Mouse (Mus musculus) spleen, embryonic (tissue): ENCODE measurements around the gene St6gal1.

Source experiments
- CTCF ChIA-PET: fragments of 350-600 bp; sonication (Branson Sonifier 250); formaldehyde crosslinking; loops from one replicate; lab custom pipeline; 2022; lab: Charles Lee

Gene St6gal1

DNA sequence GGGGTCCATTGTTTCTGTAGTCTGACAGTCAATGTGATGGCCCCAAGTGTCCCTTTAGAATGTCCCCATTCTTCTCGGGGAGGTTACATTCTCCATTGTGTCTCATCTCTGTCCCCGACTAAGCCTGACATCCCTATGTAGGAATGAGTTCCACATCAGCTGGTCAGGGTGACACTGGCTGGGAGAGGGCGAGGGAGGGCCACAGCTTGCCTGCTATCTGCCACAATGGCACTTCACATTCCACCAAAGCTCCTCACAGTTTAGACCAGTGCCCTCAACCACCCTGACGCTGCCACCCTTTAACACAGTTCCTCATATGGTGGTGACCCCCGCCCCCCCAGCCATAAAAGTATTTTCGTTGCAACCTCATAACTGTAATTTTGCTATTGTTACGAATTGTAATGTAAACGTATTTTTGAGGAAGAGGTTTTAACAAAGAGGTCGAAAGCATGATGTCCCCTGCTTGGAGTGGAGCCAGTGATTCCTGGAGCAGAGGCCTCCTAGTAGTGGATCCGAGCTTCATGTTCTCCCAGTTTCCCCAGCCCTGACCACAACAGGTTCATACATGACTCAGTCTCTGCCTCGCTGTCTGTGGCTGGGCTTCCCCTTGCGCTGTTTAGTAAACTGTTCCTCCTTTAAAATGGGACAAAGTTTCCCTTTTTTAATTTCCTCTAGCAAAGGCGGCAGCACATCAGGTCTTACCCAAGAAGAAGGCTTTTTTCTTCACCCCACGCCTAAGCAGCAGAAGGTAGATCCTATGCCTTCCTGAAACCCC, 47.4 kb downstream of the St6gal1 start:
- CTCF ChIA-PET, result no interaction called here

DNA sequence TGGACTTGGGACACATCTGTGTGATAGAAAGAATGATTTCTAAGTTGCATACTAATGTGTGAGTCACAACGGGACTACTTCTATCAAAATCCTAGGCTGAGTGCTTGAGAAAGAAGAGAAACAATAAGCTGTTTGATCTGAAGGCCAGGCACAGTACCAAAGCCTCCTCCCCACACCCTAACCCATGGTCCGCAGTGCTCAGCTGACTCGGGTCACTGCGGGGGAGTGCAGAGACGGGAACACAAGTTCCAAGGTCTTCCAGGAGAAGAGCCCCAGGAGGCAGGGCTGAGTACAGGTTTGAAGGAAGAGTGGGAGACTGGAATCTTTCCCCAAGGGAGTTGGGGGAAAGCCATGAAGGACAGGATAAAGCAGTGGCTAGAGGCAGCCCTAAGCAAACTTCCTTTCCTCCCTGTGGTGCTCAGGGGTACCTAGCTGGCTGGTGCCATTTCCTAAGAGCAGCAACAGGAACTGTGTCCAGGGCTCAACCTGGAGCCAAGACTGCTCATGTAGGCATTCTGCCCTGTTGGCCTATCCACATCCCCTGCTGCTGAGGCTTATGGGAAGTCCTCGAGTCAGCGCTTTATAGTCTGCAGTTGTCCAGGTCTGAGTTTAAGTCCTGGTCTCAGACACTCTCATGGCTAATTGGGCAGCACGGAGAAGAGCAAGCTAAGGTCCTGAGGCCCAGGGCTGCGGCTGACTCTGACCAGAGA, 48.1 kb downstream of the St6gal1 start:
- CTCF ChIA-PET, result no interaction called here

DNA sequence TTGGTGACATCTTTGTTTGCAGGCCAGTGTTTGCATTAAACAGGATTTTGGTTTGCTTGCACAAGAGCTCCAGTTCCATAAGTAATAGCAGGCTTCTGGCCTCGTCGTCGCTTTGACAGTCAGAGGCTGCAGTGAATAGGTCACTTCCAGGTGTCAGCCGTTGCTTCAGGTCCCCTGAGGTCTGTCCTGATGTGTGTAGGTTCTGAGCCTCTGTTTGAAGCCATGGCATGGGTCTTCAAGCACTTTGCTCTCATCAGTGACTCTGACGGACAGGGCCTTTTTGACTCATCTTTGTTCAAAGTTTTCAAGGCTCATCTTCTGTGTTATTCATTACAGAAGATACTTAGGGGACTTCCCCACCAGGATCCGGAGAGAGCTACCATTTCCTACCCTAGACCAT, 49.5 kb downstream of the St6gal1 start:
- CTCF ChIA-PET, result interaction anchor here (0.5 kb wide), 1 partner anchor 1829 kb away, joined by 4 read pairs; no protein-coding TSS in a partner anchor

DNA sequence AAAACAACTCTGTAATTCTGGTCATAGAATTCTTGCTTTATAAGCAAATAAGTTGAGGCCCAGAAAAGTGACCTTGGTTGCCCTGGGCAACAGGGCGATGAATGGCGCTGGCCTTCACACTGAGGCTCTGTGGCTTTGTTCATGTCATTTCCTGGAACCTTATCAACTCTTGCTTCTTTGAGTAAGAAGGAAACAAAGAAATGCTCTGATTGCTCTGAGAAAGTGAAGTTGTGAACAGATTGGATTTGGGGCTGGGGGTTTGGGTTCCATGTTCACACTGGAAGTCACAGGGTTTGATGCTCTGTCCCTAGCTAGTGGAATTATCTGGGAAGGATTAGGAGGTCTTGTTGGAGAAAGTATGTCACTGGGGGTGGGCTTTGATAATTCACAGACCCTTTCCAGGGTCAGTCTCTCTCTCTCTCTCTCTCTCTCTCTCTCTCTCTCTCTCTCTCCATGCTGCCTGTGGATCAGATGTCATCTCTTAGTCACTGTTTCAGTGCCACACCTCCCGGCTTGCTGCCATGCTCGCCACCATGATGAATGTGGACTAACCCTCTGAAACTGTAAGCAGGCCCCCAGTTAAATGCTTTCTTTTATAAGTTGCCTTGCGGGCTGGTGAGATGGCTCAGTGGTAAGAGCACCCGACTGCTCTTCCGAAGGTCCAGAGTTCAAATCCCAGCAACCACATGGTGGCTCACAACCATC, 50.2 kb downstream of the St6gal1 start:
- CTCF ChIA-PET, result interaction anchor here (0.5 to 0.6 kb wide), 2 partner anchors 10 to 15 kb away, joined by 3 to 5 read pairs; no protein-coding TSS in a partner anchor

DNA sequence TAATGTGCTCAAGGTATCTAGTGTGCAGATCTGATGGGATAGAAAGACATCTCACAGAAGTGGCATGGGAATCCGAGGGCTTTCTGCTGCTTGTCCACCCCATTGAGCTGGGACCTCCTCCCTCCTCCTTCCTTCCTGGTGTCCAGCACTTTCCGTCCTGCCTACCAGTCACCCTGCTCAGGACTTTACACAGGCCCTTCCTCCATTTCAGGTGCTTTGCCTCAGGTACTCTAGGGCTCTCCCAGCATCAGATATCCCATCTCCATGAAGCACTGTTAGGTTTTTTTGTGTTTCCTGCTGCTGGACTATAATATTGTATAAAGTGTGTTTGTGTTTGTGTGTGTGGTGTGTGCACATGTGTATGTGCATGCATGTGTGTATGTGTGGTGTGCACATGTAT, 51.1 kb downstream of the St6gal1 start:
- CTCF ChIA-PET, result interaction anchor here (0.6 to 0.7 kb wide), 2 partner anchors 9 to 145 kb away, joined by 3 read pairs; no protein-coding TSS in a partner anchor

DNA sequence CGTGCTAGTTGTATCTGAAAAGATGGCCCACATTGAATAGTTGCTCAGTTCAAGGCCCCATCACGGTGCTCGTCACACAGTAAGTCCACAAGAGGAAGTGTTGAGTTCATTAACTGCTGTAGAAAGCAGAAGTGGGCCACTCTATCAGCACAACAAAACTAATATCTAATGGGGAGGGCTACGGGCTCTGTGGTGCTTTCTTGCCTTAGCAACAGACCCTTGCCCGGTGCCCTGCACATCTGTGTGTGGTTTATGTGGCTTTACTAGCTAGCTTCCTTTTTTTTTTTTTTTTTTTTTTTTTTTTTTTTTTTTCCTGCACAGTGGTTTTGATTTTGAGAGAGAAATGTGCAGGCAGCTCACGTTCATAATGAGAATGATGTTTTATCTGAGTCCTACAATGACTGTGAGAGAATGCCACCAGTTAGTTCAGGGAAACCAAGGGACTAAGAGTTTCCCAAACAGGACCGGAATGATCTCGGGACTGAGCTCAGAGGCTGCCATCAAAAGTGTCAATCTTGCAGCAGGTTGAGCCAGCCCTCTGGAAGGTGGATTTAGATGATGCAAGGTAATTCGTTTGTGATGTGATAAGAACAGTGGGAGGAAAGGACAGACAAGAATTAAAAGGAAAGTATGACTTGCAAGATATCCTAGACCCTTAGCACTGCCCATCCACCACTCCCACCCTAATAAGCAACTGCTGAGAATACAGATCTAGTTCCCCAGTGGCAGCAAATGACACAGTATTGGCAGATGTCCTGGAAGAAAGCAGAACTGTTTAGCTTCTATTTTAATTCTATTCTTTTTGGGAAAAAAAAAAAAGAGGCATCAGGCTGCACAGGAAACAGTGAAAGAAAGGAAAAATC, 55.6 kb downstream of the St6gal1 start:
- CTCF ChIA-PET, result interaction anchor here (0.6 to 0.7 kb wide), 5 partner anchors 43 to 173 kb away, joined by 3 to 5 read pairs (median 4); no protein-coding TSS in a partner anchor

DNA sequence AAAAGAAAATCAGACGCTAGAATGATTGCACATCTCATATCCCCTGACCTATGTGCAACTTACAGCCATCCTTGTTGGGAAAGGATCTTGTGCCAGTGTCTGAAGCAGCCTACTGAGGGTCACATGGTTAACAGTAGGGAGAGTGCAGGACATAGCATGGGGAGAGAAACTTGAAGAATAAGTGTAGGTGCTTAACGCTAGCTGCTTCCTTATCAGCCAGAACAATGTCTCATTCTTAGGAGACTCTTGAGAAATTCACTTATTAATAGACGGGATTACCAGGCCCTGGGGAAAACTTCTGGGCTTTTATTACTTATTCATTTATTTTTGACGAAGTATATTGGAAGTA, 56.2 kb downstream of the St6gal1 start:
- CTCF ChIA-PET, result interaction anchor here (0.6 to 1.0 kb wide), 4 partner anchors 14 to 172 kb away, joined by 3 to 4 read pairs (median 3); no protein-coding TSS in a partner anchor

DNA sequence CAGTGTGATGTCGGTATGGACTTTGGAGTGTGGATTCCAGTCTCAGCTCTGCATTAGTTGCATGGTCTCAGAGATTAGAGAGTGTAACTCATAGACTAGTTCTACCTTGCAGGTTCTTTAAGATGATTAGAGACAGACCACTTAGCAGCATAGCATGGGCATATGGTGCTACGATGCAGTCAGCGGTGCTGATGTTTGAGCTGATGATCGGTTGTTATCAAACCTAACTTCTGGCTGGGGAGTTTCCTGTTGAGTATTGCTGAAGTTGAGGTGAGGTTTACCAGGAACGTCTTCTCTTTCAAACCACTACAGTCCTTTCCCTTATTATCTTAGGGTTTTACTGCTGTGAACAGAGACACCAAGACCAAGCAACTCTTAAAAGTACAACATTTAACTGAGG, 57.7 kb downstream of the St6gal1 start:
- CTCF ChIA-PET, result interaction anchor here (0.6 kb wide), 2 partner anchors 15 to 27 kb away, joined by 3 to 9 read pairs; no protein-coding TSS in a partner anchor

DNA sequence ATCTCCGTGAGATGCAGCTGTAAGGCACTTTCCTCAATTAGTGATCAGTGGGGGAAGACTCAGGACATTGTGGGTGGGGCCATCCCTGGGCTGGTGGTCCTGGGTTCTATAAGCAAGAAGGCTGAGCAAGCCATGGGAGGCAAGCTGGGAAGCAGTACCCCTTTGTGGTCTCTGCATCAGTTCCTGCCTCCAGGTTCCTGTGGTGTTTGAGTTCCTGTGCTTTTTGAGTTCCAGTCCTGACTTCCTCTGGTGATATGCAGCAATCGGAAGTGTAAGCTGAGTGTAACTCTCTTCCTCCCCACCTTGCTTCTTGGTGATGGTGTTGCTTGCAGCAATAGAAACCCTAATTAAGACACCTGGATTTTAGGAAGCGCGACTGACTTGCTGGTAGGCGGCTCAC, 58.4 kb downstream of the St6gal1 start:
- CTCF ChIA-PET, result no interaction called here

DNA sequence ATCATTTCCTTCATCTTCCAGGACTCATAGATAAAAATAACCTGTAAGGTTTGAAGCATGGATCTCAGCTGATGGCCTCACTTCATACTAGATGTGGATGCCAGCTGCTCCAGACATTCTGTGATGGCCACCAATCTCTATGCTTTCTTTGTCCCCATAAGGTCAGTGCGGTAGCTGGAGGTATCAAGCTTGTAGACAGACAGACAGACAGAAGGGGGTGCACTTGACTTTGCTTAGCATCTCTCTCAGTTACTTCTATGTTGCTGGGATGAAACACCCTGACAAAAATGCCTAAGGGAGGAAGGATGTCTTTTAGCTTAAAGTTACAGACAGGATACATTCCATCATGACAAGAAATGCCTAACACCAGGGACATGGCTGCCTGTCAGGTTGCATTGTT, 59.1 kb downstream of the St6gal1 start:
- CTCF ChIA-PET, result no interaction called here

DNA sequence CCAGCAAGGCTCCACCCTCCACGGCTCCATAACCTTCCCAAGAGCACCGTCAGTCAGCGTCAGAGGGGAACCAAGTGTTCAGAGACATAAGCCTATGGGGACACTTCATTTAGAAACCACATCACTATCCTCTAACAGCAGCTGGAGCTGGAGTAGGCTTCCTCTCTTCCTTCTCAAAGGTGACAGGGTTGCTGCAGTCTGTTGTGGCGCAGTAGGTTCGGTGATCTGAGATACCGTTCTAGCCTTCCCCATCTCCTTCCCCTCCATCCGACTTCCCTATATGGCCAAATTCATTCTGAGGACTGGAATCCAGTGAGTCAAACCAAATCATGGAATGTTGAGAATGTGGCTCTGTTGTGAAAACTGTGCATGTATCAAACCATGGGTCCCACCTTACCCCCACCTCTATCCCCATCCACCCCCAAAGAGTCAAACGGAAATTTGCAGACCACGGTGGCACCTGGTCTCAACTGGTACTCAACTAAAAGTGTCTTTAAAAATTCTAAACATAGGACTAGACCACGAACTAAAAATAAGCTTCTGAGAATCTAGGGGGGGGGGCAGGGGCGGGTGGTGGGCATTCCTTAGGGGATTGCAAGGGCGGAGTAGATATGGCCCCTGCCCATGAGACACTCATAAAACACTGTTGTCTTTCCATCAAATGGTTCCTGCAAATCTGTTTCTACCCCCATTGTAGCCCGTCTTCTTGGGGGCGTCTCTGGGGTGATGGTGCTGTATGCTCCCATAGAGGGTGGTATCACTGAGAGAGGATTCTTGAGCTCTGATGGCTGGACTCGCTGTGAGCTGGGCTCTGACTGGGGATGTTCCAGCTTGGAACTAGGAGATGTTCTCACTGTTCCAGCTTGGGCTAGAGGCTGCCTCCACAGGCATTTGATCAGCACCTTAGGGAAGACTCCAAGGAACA, 60.2 kb downstream of the St6gal1 start:
- CTCF ChIA-PET, result interaction anchor here (0.6 kb wide), 1 partner anchor 9 kb away, joined by 3 read pairs; no protein-coding TSS in a partner anchor

DNA sequence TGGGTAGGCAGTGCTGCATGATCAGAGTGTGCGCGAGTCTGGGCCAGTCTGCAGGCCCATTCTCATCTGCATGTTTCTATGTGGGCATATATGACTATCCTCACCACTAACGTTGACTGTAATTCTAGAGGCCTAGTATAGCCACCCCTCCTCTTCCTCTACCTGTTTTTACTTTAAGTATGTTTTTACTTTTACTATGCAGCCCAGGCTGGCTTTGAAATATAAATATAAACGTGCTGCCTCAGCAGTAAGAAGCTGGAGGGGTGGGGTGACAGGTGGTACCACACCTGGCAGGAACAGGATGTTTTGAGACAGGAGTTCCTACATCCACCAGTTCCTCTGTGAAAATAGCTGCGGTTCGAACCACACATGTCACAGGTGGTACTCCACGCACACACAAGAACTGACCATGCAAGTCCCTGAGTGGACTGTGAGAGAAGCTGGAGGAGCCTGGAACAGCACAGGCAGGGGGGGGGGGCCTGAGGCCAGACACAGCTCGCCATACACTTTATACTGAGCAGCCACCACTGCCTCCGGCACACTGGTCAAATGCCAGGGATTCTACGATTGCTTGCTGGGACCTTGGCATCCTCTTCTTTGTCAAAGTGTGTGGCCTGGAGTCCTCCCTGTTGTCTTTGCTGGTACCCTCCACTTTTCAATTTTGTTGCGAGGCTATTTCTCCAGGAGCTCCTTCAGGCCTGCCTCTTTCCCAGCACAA, 62.0 kb downstream of the St6gal1 start:
- CTCF ChIA-PET, result no interaction called here

DNA sequence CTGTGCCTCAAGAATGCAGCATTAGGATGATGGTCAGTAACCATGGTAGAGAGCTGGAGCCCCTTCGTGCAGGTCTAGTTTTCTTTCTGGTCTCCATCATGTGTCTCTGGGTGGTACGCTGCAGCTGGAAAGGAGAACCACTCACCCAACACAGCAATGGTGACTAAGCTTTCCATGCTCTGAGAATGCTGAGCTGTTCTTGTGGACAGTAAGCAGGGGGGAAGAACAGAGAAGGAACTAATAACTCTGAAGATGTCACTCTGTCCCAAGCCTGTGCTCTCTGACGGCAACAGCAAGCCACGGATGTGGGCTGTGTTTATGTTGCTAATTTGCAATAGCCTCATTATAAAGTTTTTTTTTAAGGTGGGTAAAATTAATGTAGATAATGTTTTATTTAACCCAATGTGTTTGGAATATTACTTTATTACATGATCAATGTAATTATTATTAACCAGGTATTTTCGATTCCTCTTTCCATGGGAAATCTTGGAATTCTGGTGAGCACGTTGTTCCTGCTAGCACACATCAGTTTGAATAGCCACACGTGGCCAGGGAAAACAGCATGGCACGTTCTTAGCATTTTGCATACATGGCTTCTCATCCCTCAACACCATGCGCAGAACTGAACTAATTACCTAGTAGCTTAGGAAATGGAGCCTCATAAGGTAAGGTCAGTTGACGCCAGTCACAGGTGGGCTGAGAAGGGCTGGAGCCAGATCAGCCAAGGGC, 62.9 kb downstream of the St6gal1 start:
- CTCF ChIA-PET, result interaction anchor here (0.5 to 1.5 kb wide), 4 partner anchors 14 to 668 kb away, joined by 3 to 6 read pairs (median 4); no protein-coding TSS in a partner anchor

DNA sequence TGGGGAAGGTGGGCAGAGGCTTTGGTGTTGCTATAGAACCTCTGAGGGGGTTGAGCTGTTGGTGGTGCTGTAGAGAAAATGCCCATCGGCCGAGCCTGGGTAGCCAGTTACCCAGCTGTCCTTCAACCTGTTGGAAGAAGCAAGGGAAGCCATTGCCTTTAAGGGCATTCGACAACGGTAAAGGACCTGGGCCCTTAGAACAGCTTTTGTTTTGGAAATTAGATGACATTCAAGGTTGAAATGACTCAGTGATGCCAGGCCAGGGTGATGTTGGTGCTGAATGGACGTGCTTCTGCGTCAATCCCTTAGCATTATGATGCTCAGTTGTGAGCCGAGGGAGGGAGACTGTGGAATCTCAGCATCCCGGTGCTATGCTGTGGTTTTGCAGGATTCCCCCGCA, 63.6 kb downstream of the St6gal1 start:
- CTCF ChIA-PET, result interaction anchor here (0.5 to 1.5 kb wide), 2 partner anchors 18 to 21 kb away, joined by 3 to 6 read pairs; no protein-coding TSS in a partner anchor

DNA sequence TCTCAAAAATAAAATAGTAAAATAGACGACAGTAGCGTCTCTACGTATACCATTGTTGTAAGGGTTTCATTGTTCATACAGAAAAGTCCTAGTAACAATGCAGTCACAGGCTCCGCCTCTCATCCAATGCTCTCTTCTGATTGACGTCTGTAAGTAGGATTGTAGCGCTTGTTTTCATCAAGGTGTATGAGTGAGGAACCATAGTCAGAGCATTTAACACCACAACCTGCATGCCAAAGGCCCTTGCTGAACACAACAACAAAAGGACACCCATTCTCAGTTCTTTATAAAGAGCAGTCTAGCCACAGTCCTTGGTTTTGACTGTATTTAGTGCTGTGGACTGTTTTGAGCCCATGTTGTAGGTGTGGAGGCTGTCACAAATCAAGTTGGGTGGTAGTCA, 64.9 kb downstream of the St6gal1 start:
- CTCF ChIA-PET, result interaction anchor here (0.7 kb wide), 1 partner anchor 14 kb away, joined by 5 read pairs; no protein-coding TSS in a partner anchor

DNA sequence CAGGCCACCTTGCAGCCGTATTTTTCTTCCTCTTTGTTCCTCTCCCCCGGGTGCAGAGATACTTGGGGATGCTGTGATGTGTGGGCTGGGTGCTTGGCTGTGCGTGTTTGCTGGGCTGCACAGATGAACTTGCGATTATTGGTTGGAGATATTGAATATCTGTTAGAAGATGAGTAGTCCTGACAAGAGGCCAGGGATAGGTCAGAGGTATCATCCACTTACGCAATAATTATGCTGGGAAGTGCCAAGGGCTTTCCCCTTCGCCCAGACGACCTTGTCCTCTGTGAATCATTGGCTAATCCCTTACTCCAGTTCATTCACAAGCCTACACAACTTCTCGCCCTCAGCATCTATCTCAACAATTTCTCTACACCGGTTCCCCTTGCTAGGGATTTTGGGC, 65.6 kb downstream of the St6gal1 start:
- CTCF ChIA-PET, result interaction anchor here (0.7 kb wide), 1 partner anchor 15 kb away, joined by 5 read pairs; no protein-coding TSS in a partner anchor

DNA sequence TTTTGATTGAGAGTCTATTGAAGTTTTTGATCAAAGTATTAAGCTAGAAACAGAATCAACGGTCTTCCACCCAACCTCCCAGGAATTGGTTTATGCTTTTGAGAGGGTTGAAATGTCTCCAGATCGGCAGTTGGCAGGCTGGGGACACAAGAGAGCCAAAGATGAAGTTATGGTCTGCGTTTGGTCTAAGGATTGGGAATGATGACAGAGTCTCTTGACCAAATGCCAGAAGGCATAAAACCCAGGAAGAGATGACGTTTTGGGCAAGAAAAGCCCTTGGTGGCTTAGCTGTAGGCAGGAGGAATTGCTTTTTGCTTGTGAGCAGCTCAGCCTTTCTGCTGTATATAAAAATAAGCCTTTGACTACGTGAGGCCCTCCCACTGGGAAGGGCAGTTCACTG, 67.0 kb downstream of the St6gal1 start:
- CTCF ChIA-PET, result interaction anchor here (0.6 kb wide), 1 partner anchor 22 kb away, joined by 4 read pairs; no protein-coding TSS in a partner anchor

DNA sequence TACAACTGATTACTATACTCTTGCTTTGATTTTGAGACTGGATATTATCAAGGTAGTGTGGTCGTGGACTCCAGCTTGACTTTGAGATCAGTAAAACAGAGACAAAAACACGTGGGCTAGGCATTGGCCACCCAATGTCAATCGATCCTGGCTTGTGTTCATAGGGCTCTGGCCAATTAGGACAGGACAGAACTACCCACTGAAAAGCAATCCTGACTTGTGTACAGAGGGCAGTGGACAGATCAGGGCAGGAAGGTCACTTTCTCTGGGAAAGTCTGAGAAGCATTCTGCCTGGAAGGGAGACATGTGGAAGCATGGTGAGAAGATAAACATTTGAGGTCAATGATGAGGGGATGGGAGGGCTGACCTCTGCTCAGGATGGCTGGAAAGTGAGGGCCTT, 69.7 kb downstream of the St6gal1 start:
- CTCF ChIA-PET, result no interaction called here
